Mouse (Mus musculus) cortical plate, adult 2 months (tissue): ENCODE measurements at regions not wholly inside any gene's neighbourhood (a gene's known extent, or its start where the extent isn't known, plus 50 kb on each side); places are given as distances from the start of the nearest gene placed in this dataset.

Experiments used
- H3K27ac ChIP-seq: fragments of 200-500 bp; 2 replicates; pipeline ENCODE4 v1.5.1; 2012; ENCODE audit warnings: low read length, control low read depth, inconsistent platforms; ENCODE audit not compliant: insufficient read depth
- H3K4me1 ChIP-seq: fragments of 200-500 bp; 2 replicates; pipeline ENCODE4 v1.6.1; 2011; ENCODE audit warnings: low read length; ENCODE audit not compliant: control insufficient read depth, insufficient read depth
- H3K4me3 ChIP-seq: fragments of 200-500 bp; 2 replicates; pipeline ENCODE4 v1.5.1; 2011; ENCODE audit warnings: mild to moderate bottlenecking, low read length, control low read depth; ENCODE audit not compliant: insufficient read depth
- CTCF ChIP-seq: fragments of 200-500 bp; IDR thresholded peaks from 2 replicates; pipeline ENCODE4 v1.5.1; 2011; ENCODE audit warnings: mild to moderate bottlenecking, control low read depth, low read length; ENCODE audit not compliant: insufficient read depth; ENCODE audit errors: extremely low read depth
- POLR2A ChIP-seq: fragments of 200-500 bp; IDR thresholded peaks from 2 replicates; pipeline ENCODE4 v1.6.1; 2011; ENCODE audit warnings: mild to moderate bottlenecking, low read length, control low read depth; ENCODE audit not compliant: insufficient read depth; ENCODE audit errors: extremely low read depth

- no peaks in the 10 kb centered on the region for H3K4me1 ChIP-seq
- no peak overlapping the region for H3K27ac ChIP-seq
- no peak overlapping the region for H3K4me3 ChIP-seq
- no peak for TF ChIP-seq POLR2A
- TF ChIP-seq CTCF, result no peak
Observed at GRCm38 (mm10) chr13:47397726-47398350, 275.4 kb downstream of the Rnf144b start.

- H3K4me3 ChIP-seq, result no peak overlapping the region
- H3K4me1 ChIP-seq, result no peaks in the 10 kb centered on the region
- TF ChIP-seq CTCF, result no peak
- no peak for TF ChIP-seq POLR2A
- H3K27ac ChIP-seq, result no peak overlapping the region
Observed at GRCm38 (mm10) chr13:47398976-47399375, 276.5 kb downstream of the Rnf144b start.

GRCm38 (mm10) chr13:47413261-47413660, 290.8 kb downstream of the Rnf144b start:
- H3K4me3 ChIP-seq, result no peak overlapping the region
- no peaks in the 10 kb centered on the region; the same call in 1 of the 2 replicates for H3K4me1 ChIP-seq
- TF ChIP-seq CTCF, result no peak
- TF ChIP-seq POLR2A, result no peak
- H3K27ac ChIP-seq, result no peak overlapping the region

- TF ChIP-seq POLR2A, result no peak
- TF ChIP-seq CTCF, result no peak
- Histone ChIP-seq H3K27ac (no peak overlapping the region), H3K4me3 (no peak overlapping the region), H3K4me1 (no peaks in the 10 kb centered on the region; the same call in 1 of the 2 replicates)
Observed at GRCm38 (mm10) chr13:47413940-47414339, 291.5 kb downstream of the Rnf144b start.

GRCm38 (mm10) chr13:47429856-47430365, 307.5 kb downstream of the Rnf144b start:
- Histone ChIP-seq H3K4me1 (no peaks in the 10 kb centered on the region), H3K4me3 (no peak overlapping the region), H3K27ac (no peak overlapping the region)
- no peak for TF ChIP-seq CTCF
- TF ChIP-seq POLR2A, result no peak

- Histone ChIP-seq H3K4me3 (no peak overlapping the region), H3K4me1 (no peaks in the 10 kb centered on the region), H3K27ac (no peak overlapping the region)
- TF ChIP-seq CTCF, result no peak
- no peak for TF ChIP-seq POLR2A
Observed at GRCm38 (mm10) chr13:47430409-47430808, 308.0 kb downstream of the Rnf144b start.

GRCm38 (mm10) chr13:47435631-47436030, 313.2 kb downstream of the Rnf144b start:
- no peak overlapping the region for H3K4me3 ChIP-seq
- no peak overlapping the region for H3K27ac ChIP-seq
- TF ChIP-seq CTCF, result no peak
- TF ChIP-seq POLR2A, result no peak
- no peaks in the 10 kb centered on the region for H3K4me1 ChIP-seq

GRCm38 (mm10) chr13:47444876-47445275, 322.4 kb downstream of the Rnf144b start:
- Histone ChIP-seq H3K4me3 (no peak overlapping the region), H3K4me1 (no peaks in the 10 kb centered on the region), H3K27ac (no peak overlapping the region)
- TF ChIP-seq POLR2A (no peak), CTCF (no peak)

- Histone ChIP-seq H3K4me1 (no peaks in the 10 kb centered on the region), H3K4me3 (no peak overlapping the region), H3K27ac (no peak overlapping the region)
- no peak for TF ChIP-seq CTCF
- TF ChIP-seq POLR2A, result no peak
Observed at GRCm38 (mm10) chr13:47452186-47452760, 329.8 kb downstream of the Rnf144b start.

GRCm38 (mm10) chr13:47462148-47462547, 339.7 kb downstream of the Rnf144b start:
- Histone ChIP-seq H3K4me3 (no peak overlapping the region), H3K27ac (no peak overlapping the region), H3K4me1 (no peaks in the 10 kb centered on the region)
- TF ChIP-seq POLR2A (no peak), CTCF (no peak)
